Mouse (Mus musculus) heart, postnatal 0 days (tissue): Measurements from ENCODE around the gene Mrpl45.

Source experiments
- CTCF ChIP-seq: IDR thresholded peaks from 2 replicates; pipeline ENCODE4 v1.5.1; 2016; ENCODE audit warnings: antibody characterized with exemption, control low read depth, low read depth
- EP300 ChIP-seq: IDR thresholded peaks from 2 replicates; pipeline ENCODE4 v1.6.1; 2016; ENCODE audit warnings: antibody characterized with exemption, low read depth

DNA sequence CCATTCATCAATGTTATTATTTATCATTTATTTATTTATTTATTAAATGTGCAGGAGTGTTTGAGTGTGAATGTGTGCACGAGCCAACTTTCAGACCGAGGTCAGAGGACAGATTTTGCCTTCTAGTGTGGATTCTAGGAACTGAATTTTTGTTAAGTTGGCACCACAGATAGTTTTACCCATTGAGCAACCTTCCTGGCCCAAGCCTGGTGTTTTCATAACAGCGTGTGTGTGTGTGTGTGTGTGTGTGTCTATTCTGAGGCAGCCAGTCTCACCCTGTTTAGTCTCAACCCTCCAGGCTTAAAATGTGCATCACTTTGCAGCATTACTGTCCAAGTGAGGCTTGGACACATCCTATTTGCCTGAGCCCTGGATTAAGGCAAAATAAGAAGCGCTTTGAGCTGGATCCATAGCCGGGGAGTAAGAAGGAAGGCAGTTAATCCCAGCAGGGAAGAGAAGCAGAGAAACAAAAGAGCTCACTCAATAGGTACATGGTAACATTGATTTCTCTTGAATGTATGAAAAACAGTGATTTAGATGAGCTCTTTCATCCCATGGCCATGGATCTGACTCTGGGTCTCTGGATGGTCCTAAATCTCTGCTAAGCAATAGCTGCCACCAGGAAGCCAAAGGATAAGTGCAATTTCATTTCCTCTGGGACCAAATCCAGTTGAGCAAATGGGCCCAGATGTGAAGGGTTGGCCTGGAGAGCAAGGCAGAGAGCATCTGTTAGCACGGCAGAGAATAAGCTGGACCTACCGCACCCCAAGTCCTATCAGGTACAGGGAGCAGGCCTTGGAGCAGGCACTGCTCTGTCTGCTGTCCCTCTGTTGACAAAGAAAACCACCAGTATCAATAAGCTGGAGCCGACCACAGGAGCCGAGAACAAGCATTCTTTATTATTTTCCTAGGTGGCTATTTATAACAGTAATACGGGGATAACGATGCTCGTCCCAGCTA is 16.0 kb downstream of the Mrpl45 start:
- TF ChIP-seq CTCF (no peak), EP300 (no peak)
